Mouse (Mus musculus): Measurements from ENCODE around the gene Ctbs. TPM values are rescaled to one million over a fixed set of nuclear protein-coding genes. Genes with fewer than 3 reads are reported as not detected.
A peak's percentile ranks its signal among the peaks of the same experiment; 100 is the strongest.

Gene Ctbs
- polyA plus RNA-seq (2012; fragmentation: generic; extraction: Trizol), result 1.5 TPM
- long read RNA-seq, experiment 1, partial matches to known transcripts, result 0 of 5 reads
- long read RNA-seq, experiment 1, other reads (novel, unspliced or antisense), result 2 of 5 reads
- long read RNA-seq, experiment 2, transcript Ctbs-202 (7 exons, 2,892 nt), result major isoform, 9 of 22 reads
- long read RNA-seq, experiment 2, partial matches to known transcripts, result 1 of 22 reads
- long read RNA-seq, experiment 2, other reads (novel, unspliced or antisense), result 11 of 22 reads

GRCm38 (mm10) chr3:146449745-146450250, at the start of gene Ctbs:
TSS of gene Ctbs (plus strand) at chr3:146449795.
- Histone ChIP-seq H3K27me3 (ENCODE audit: control insufficient read depth, insufficient read depth, insufficient read length) (no peaks in the 10 kb centered on the region), H3K79me3 (ENCODE audit: low read depth) (no peaks in the 10 kb centered on the region), H3K36me3 (ENCODE audit: control insufficient read depth, insufficient read depth) (no peaks in the 10 kb centered on the region), H3ac (ENCODE audit: control insufficient read depth, insufficient read length, low read depth) (peak within 1 kb of the TSS; percentile 68), H3K79me2 (ENCODE audit: control insufficient read depth, insufficient read depth) (no peaks in the 10 kb centered on the region), H3K4me3 (ENCODE audit: insufficient read depth, poor library complexity, severe bottlenecking) (peak within 1 kb of the TSS; percentile 43)
- TF ChIP-seq CEBPB (IDR thresholded peaks at IDR 0.05; ENCODE audit: low read depth) (no peak), MAX (IDR thresholded peaks at IDR 0.05) (no peak), MYOD1 (IDR thresholded peaks at IDR 0.05; ENCODE audit: control insufficient read depth, insufficient read length, low read depth) (no peak), CTCF (IDR thresholded peaks at IDR 0.05; ENCODE audit: control insufficient read depth, insufficient read depth, insufficient read length) (no peak), MYOG (IDR thresholded peaks at IDR 0.05; ENCODE audit: control insufficient read depth, extremely low read depth, insufficient read length) (no peak), USF1 (IDR thresholded peaks at IDR 0.05; ENCODE audit: low read depth) (no peak), FOSL1 (IDR thresholded peaks at IDR 0.05; ENCODE audit: insufficient read depth, low read length, poor library complexity, severe bottlenecking) (no peak)

- Histone ChIP-seq H3K79me3 (ENCODE audit: low read depth) (peaks cover 6% of the 10 kb centered on the region), H3K27me3 (ENCODE audit: control insufficient read depth, insufficient read depth, insufficient read length) (no peaks in the 10 kb centered on the region)
Observed at GRCm38 (mm10) chr3:146403770-146404169, 45.8 kb upstream of the Ctbs start.

GRCm38 (mm10) chr3:146404311-146405201, 45.0 kb upstream of the Ctbs start, which contains the start of gene Ssx2ip:
TSS of gene Ssx2ip (plus strand) at chr3:146404642.
- Histone ChIP-seq H3K79me3 (ENCODE audit: low read depth) (peaks cover 6% of the 10 kb centered on the region), H3K27me3 (ENCODE audit: control insufficient read depth, insufficient read depth, insufficient read length) (no peaks in the 10 kb centered on the region), H3K36me3 (ENCODE audit: control insufficient read depth, insufficient read depth) (no peaks in the 10 kb centered on the region), H3ac (ENCODE audit: control insufficient read depth, insufficient read length, low read depth) (peak within 1 kb of the TSS; percentile 100), H3K4me3 (ENCODE audit: insufficient read depth, poor library complexity, severe bottlenecking) (peak within 1 kb of the TSS; percentile 64), H3K79me2 (ENCODE audit: control insufficient read depth, insufficient read depth) (peaks cover 42% of the 10 kb centered on the region)
- TF ChIP-seq MYOD1 (IDR thresholded peaks at IDR 0.05; ENCODE audit: control insufficient read depth, insufficient read length, low read depth) (peak; percentile 74), CEBPB (IDR thresholded peaks at IDR 0.05; ENCODE audit: low read depth) (no peak), CTCF (IDR thresholded peaks at IDR 0.05; ENCODE audit: control insufficient read depth, insufficient read depth, insufficient read length) (no peak)

More at GRCm38 (mm10) chr3:146403770-146404169, 45.8 kb upstream of the Ctbs start:
- H3ac ChIP-seq (ENCODE audit: control insufficient read depth, insufficient read length, low read depth), result no peak overlapping the region
- H3K4me3 ChIP-seq (ENCODE audit: insufficient read depth, poor library complexity, severe bottlenecking), result peak overlapping the region; percentile 64
- H3K79me2 ChIP-seq (ENCODE audit: control insufficient read depth, insufficient read depth), result peaks cover 34% of the 10 kb centered on the region
- no peaks in the 10 kb centered on the region for H3K36me3 ChIP-seq (ENCODE audit: control insufficient read depth, insufficient read depth)
- TF ChIP-seq USF1 (IDR thresholded peaks at IDR 0.05; ENCODE audit: low read depth) (no peak), MAX (IDR thresholded peaks at IDR 0.05) (no peak), FOSL1 (IDR thresholded peaks at IDR 0.05; ENCODE audit: insufficient read depth, low read length, poor library complexity, severe bottlenecking) (no peak), MYOG (IDR thresholded peaks at IDR 0.05; ENCODE audit: control insufficient read depth, extremely low read depth, insufficient read length) (no peak), MYOD1 (IDR thresholded peaks at IDR 0.05; ENCODE audit: control insufficient read depth, insufficient read length, low read depth) (no peak), CEBPB (IDR thresholded peaks at IDR 0.05; ENCODE audit: low read depth) (no peak), CTCF (IDR thresholded peaks at IDR 0.05; ENCODE audit: control insufficient read depth, insufficient read depth, insufficient read length) (no peak)

GRCm38 (mm10) chr3:146405213-146406006, 44.2 kb upstream of the Ctbs start:
- Histone ChIP-seq H3K27me3 (ENCODE audit: control insufficient read depth, insufficient read depth, insufficient read length) (no peaks in the 10 kb centered on the region), H3K4me3 (ENCODE audit: insufficient read depth, poor library complexity, severe bottlenecking) (peak overlapping the region; percentile 64), H3K79me3 (ENCODE audit: low read depth) (peaks cover 11% of the 10 kb centered on the region), H3ac (ENCODE audit: control insufficient read depth, insufficient read length, low read depth) (peak overlapping the region; percentile 100), H3K79me2 (ENCODE audit: control insufficient read depth, insufficient read depth) (peaks cover 50% of the 10 kb centered on the region), H3K36me3 (ENCODE audit: control insufficient read depth, insufficient read depth) (no peaks in the 10 kb centered on the region)
- TF ChIP-seq CEBPB (IDR thresholded peaks at IDR 0.05; ENCODE audit: low read depth) (no peak), FOSL1 (IDR thresholded peaks at IDR 0.05; ENCODE audit: insufficient read depth, low read length, poor library complexity, severe bottlenecking) (no peak), MAX (IDR thresholded peaks at IDR 0.05) (no peak), CTCF (IDR thresholded peaks at IDR 0.05; ENCODE audit: control insufficient read depth, insufficient read depth, insufficient read length) (no peak), MYOG (IDR thresholded peaks at IDR 0.05; ENCODE audit: control insufficient read depth, extremely low read depth, insufficient read length) (no peak), MYOD1 (IDR thresholded peaks at IDR 0.05; ENCODE audit: control insufficient read depth, insufficient read length, low read depth) (no peak), USF1 (IDR thresholded peaks at IDR 0.05; ENCODE audit: low read depth) (no peak)

GRCm38 (mm10) chr3:146406007-146406341, 43.6 kb upstream of the Ctbs start:
- peaks cover 11% of the 10 kb centered on the region for H3K79me3 ChIP-seq (ENCODE audit: low read depth)
- TF ChIP-seq CTCF (IDR thresholded peaks at IDR 0.05; ENCODE audit: control insufficient read depth, insufficient read depth, insufficient read length) (no peak), MYOD1 (IDR thresholded peaks at IDR 0.05; ENCODE audit: control insufficient read depth, insufficient read length, low read depth) (no peak), MYOG (IDR thresholded peaks at IDR 0.05; ENCODE audit: control insufficient read depth, extremely low read depth, insufficient read length) (no peak), USF1 (IDR thresholded peaks at IDR 0.05; ENCODE audit: low read depth) (no peak), MAX (IDR thresholded peaks at IDR 0.05) (no peak), FOSL1 (IDR thresholded peaks at IDR 0.05; ENCODE audit: insufficient read depth, low read length, poor library complexity, severe bottlenecking) (no peak), CEBPB (IDR thresholded peaks at IDR 0.05; ENCODE audit: low read depth) (no peak)
- no peak overlapping the region for H3ac ChIP-seq (ENCODE audit: control insufficient read depth, insufficient read length, low read depth)
- no peak overlapping the region for H3K4me3 ChIP-seq (ENCODE audit: insufficient read depth, poor library complexity, severe bottlenecking)
- H3K36me3 ChIP-seq (ENCODE audit: control insufficient read depth, insufficient read depth), result no peaks in the 10 kb centered on the region
- peaks cover 55% of the 10 kb centered on the region for H3K79me2 ChIP-seq (ENCODE audit: control insufficient read depth, insufficient read depth)
- no peaks in the 10 kb centered on the region for H3K27me3 ChIP-seq (ENCODE audit: control insufficient read depth, insufficient read depth, insufficient read length)

Data from C2C12 (cell line).